Mouse (Mus musculus) right cerebral cortex, postnatal 4 days (tissue): Measurements from ENCODE around the gene Gdpgp1.

Experiments used
- DNase-seq: peaks from one replicate; pipeline ENCODE4 v3.0.0-alpha.2; 2022

The Gdpgp1 gene

GRCm38 (mm10) chr7:80280998-80281397 is 48.3 kb downstream of the Gdpgp1 start:
- no peak for DNase-seq

- DNase-seq = no peak
Observed at GRCm38 (mm10) chr7:80281646-80282045, 49.0 kb downstream of the Gdpgp1 start.

GRCm38 (mm10) chr7:80283226-80283918 is 50.7 kb downstream of the Gdpgp1 start:
- no peak for DNase-seq

GRCm38 (mm10) chr7:80284391-80284790 is 51.7 kb downstream of the Gdpgp1 start:
- DNase-seq = no peak

GRCm38 (mm10) chr7:80285725-80286124 is 53.1 kb downstream of the Gdpgp1 start:
- DNase-seq = no peak

- DNase-seq = no peak
Observed at GRCm38 (mm10) chr7:80287736-80288135, 55.1 kb downstream of the Gdpgp1 start.
